Mouse (Mus musculus): ENCODE measurements at regions not wholly inside any gene's neighbourhood (a gene's known extent, or its start where the extent isn't known, plus 50 kb on each side); places are given as distances from the start of the nearest gene placed in this dataset.

DNA sequence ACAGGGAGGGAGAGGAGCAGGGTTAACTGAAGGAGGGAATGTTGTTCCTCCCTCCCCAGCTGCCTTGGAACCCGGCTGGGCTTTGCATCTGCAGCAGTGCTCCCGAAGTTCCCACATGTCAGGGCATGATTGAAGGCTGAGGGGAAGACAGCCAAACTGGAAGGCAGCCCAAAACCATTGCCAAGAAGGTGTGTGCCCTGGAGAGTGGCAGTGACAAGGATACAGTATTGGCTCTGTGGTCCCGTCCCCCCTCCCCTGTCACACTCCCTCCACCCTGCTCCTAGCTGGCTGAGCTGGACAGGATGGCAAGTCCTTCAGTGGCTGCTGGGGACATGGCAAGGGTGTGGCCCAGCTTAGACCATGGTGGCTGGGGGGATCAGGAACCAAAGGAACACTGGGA is 79.1 kb downstream of the Cyp26b1 start:
- no peak for DNase-seq (ENCODE audit: low read depth, low spot score)

- DNase-seq (ENCODE audit: low read depth, low spot score), result no peak
These were observed 85.1 kb downstream of the Cyp26b1 start for GRCm38 (mm10) chr6:84508598-84508997.

- no peak for DNase-seq (ENCODE audit: low read depth, low spot score)
These were observed 87.0 kb downstream of the Cyp26b1 start for GRCm38 (mm10) chr6:84506675-84507074.

DNA sequence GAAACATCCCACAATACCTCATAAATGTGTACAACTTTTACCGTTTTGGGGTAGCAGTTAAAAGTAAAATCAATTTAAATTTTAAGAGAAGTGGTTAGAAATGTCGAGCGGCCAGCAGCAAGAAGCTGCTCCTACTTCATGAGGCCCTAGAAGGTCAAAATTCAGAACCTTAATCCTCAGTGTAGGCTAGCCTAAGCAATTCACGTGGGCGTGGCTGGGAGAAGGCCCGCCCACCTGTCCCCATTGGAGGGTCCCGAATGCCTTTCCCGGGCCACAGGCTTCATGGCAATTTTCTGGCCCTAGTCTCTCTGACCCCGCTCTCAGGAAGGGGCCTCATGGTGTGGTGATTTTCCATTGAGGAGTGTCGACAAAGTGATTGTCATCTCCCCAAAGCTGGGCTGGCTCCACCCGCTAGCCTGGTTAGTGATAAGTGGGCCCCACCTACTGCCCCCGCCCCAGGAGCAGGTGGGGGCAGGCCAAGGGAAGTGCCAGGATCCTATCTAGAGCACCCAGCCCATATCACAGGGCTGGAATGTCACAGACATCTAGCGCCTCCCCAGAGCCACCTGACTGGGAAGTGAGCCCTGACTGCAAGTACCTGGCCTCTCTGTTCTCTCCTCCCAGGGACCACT is 93.3 kb downstream of the Cyp26b1 start:
- no peak for DNase-seq (ENCODE audit: low read depth, low spot score)

- no peak for DNase-seq (ENCODE audit: low read depth, low spot score)
These were observed 95.6 kb downstream of the Cyp26b1 start for GRCm38 (mm10) chr6:84498076-84498475.

DNA sequence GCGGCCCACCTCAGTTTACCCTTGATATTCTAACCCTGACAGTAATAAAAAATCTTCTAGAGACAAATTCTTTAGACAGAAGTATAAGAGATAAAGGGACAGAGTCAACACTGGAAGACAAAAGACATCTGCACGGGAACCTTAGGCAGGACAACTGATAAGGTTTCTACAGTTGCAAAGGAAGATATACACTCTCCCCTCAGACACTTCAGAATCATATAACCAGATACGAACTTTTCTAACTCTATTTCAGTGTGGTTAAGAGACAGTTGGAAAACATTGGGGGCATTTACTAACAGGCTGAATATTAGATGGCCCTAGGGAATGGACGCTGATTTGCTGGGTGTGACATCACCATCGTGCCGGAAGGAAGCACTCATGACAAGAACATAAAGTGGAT is 100.0 kb downstream of the Cyp26b1 start:
- no peak for DNase-seq (ENCODE audit: low read depth, low spot score)

DNA sequence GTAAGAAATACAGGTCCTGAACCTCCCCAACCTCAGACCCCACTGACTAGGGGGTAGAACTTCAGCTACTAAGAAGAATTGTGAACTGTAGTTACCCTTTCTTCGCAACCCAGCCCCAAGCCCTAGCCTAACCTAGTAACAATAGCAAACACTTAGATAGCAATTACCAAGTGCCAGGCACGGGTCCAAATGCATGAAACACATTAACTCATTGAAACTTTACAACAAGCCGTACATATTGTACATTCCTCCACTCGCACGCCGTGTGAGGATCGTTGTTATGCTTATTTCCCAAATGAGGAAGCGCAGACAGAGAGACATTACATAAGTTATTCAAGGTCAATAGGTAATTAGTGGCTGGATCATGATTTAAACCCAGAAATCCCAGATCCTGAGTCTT is 100.5 kb downstream of the Cyp26b1 start:
- DNase-seq (ENCODE audit: low read depth, low spot score), result no peak

DNA sequence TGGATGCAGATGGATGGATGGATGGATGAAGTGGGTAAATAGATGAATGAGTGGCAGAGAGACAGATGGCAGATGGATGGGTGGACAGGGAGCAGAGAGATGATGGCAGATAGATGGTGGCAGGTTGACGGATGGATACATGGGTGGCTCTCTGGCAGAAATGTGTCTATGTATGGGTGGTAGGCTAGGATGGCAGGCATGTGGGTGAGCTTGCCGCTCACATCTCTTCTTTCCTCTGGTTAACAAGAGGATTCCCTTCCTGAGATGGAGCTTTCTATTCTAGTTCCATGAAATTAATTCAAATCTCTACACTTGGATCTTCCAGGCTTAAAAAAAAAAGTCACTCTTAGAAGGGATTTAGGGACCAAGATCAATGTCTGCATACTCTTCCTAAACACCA is 101.1 kb downstream of the Cyp26b1 start:
- peak; percentile 20 for DNase-seq (ENCODE audit: low read depth, low spot score)

DNA sequence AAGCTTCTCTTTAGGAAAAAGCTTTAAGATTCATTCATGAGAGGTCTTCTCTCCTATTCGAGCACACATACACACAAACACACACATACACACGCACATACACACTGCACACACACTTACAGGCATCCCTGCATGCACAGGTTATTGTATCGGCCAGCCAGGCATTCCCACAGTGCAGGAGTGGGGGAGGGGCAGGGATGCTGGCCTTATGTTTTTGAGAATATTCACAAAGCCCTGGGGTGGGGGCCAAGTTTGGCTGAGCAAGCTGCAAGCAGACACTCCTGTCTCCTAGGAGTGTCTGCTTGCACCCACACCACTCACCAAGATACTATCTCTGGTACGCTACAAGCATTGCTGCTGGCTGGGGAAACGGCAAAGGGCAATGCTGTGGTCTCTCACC is 102.6 kb downstream of the Cyp26b1 start:
- no peak for DNase-seq (ENCODE audit: low read depth, low spot score)

GRCm38 (mm10) chr6:84481205-84481604 is 112.5 kb downstream of the Cyp26b1 start:
- peak; percentile 29 for DNase-seq (ENCODE audit: low read depth, low spot score)

DNA sequence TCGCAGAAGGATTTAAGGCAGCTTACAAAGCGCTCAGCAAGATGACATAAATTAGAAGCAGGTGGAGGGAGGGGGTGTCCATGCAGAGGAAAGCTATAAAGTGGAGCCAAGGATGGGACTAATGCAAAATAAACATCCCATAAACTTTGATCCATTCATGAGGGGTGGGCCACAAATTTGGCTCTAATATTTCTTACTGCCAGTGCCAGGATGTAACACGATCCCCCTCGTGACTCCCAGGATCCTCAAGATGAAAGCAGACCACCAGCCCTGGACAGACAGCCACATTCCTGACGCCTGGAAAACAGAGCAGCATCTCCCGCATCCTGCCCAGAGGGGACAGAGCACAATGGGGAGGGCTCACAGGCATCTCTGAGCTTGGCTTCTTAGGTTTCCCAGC is 116.6 kb downstream of the Cyp26b1 start:
- DNase-seq (ENCODE audit: low read depth, low spot score), result no peak

- peak; percentile 5 for DNase-seq (ENCODE audit: low read depth, low spot score)
These were observed 117.2 kb downstream of the Cyp26b1 start for GRCm38 (mm10) chr6:84476466-84476865.

DNA sequence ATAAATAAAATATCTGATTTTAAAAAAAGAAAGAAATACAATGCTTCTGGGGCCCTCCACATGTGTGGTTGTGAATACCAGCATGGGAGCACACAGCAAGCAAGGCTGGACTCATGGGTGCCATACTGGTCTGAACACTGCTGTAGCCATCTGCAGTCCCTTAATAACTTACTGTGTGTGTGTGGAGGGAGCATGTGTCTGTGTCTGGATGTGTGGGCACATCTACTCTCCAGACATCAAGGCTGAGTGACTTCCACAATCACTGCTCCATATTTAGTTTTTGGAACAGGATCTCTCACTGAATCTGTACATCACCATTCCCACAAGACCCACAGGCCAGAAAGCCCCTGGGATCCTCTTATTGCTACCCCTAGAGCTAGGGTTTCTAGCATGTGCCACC is 118.9 kb downstream of the Cyp26b1 start:
- DNase-seq (ENCODE audit: low read depth, low spot score), result peak; percentile 27

- no peak for DNase-seq (ENCODE audit: low read depth, low spot score)
These were observed 120.5 kb downstream of the Cyp26b1 start for GRCm38 (mm10) chr6:84473171-84473570.

DNA sequence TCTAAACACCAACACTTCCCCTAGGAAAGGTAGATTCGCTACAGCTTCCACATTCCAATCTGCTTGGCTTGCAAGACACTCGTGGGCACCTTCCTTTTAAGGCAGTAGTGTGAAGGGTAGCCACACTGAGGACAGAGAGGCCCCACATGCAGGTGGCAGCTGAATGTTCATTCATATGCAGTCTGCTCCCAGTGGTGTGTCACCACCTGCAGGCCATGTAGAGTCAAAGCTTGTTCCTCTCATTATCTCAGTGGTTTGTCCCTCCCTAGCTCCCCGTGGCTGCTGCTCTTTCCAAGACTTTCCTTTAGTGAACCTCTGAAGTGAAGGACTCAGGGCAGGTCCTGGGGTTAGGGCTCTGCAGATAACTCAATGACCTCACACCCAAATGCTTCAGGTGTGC is 121.4 kb downstream of the Cyp26b1 start:
- DNase-seq (ENCODE audit: low read depth, low spot score), result peak; percentile 25

GRCm38 (mm10) chr6:84467319-84467718 is 126.4 kb downstream of the Cyp26b1 start:
- DNase-seq (ENCODE audit: low read depth, low spot score), result no peak

- peak; percentile 80 for DNase-seq (ENCODE audit: low read depth, low spot score)
These were observed 127.5 kb downstream of the Cyp26b1 start for GRCm38 (mm10) chr6:84466223-84466622.

- DNase-seq (ENCODE audit: low read depth, low spot score), result no peak
These were observed 128.1 kb downstream of the Cyp26b1 start for GRCm38 (mm10) chr6:84465596-84465995.

DNA sequence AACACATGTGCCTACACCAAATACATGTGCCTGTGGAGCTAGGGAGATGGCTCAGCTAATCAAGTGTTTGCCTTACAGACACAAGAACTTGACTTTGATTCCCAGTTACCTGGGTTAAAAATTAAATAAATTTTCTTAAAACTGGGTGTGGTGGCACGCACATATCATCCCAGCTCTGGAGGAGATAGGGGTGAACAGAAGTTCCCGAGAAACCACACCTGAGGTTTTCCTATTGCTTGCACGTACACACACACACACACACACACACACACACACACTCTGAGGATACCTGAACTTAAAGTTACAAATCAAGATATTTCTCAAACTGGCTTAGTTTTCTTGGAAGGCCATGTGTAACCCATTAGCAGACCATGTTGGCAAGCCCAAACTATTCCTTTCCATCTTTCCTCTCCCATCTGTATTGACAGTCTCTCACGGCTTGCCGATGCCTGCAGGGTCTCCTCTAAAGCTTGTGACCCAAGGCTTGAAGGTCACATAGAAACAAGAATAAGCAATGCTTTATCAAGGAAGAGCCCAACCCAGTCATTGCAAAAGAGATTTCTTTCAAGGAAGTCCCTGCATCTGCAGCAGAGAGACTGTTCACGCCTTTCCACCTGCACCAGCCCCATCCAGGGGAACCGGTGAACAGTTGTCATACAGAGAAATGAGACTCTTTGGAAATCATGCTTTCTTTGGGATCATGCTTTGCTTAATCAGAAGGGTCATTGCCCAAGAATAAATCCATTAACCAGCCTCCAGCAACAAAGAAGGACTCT is 129.9 kb downstream of the Cyp26b1 start:
- no peak for DNase-seq (ENCODE audit: low read depth, low spot score)

DNA sequence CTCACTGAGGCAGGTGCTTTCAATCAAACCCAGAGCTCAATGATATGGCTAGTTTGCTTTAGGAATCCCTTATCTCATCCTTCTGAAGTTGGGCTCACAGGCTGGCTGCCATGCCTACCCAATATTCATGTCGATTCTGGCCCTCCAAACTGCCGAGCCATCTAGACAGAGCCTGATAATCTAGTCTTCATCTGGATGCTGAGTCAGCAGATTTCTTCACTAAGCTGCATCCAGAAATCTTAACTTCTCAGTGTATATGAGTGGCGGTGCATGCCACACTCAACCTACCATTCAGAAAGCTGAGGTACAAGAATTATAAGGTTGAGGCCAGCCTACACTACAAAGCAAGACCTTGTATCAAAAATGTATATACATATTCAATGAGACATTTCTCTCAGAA is 136.9 kb downstream of the Cyp26b1 start:
- DNase-seq (ENCODE audit: low read depth, low spot score), result no peak

GRCm38 (mm10) chr6:84445093-84445492 is 148.6 kb downstream of the Cyp26b1 start:
- peak; percentile 73 for DNase-seq (ENCODE audit: low read depth, low spot score)

DNA sequence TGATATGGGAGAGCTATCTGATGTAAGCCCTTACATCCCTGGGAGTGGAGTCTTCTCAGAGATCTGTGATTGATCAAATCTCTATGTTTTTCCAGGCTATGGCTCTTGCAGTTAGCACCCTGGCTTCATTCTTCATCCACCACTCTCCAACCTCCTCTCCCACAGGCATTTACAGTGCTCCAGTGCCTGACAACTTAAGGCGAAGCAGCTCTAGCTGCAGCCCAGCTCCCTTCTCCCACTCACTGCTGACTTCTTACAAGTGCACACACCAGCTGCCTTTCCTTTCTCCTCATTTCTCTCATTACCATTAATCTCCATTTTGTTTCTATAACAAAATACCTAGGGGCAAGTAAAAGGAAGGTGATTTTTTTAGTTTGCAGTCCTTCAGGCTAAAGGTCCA is 151.0 kb downstream of the Cyp26b1 start:
- peak; percentile 76 for DNase-seq (ENCODE audit: low read depth, low spot score)

- no peak for DNase-seq (ENCODE audit: low read depth, low spot score)
These were observed 151.8 kb downstream of the Cyp26b1 start for GRCm38 (mm10) chr6:84441721-84442480.

Measured in brain, adult 2 months (tissue).